Mouse (Mus musculus) MEL (cell line): ENCODE results near the gene Nr1h3.

Experiments
- CTCF ChIP-seq, 3 experiments: IDR thresholded peaks in 2 of 3; conservative IDR thresholded peaks in 1 of 3; 2 replicates each; pipeline ENCODE4 v1.5.1; 2011 to 2012; ENCODE audit warnings: low read length in 3 of 3, low read depth in 2 of 3, mild to moderate bottlenecking in 2 of 3, improper control_type of control experiment in 1 of 3, inconsistent platforms in 1 of 3, mixed read lengths in 1 of 3, moderate library complexity in 1 of 3; ENCODE audit not compliant: control insufficient read depth in 1 of 3, insufficient read depth in 1 of 3, poor library complexity in 1 of 3, severe bottlenecking in 1 of 3
- EP300 ChIP-seq, 2 experiments: IDR thresholded peaks; 2 replicates each; pipeline ENCODE4 v1.6.1; 2011; ENCODE audit warnings: improper control_type of control experiment in 2 of 2, low read length in 2 of 2, low read depth in 1 of 2, mild to moderate bottlenecking in 1 of 2
- GABPA ChIP-seq: IDR thresholded peaks from 2 replicates; pipeline ENCODE4 v1.6.1; 2012; ENCODE audit warnings: low read depth, mild to moderate bottlenecking, inconsistent platforms, low read length, improper control_type of control experiment, moderate library complexity
- MAZ ChIP-seq: IDR thresholded peaks from 2 replicates; pipeline ENCODE4 v1.6.1; 2012; ENCODE audit warnings: low read depth, mild to moderate bottlenecking, inconsistent platforms, low read length, improper control_type of control experiment
- POLR2A ChIP-seq, 2 experiments: IDR thresholded peaks; 2 replicates each; pipeline ENCODE4 v1.6.1; 2011 to 2012; ENCODE audit warnings: low read length in 2 of 2, mild to moderate bottlenecking in 2 of 2, control low read depth in 1 of 2, improper control_type of control experiment in 1 of 2, low read depth in 1 of 2, moderate library complexity in 1 of 2; ENCODE audit not compliant: control insufficient read depth in 1 of 2, insufficient read depth in 1 of 2, poor library complexity in 1 of 2
- POLR2AphosphoS2 ChIP-seq: IDR thresholded peaks from 2 replicates; pipeline ENCODE4 v1.6.1; 2011; ENCODE audit warnings: low read length, improper control_type of control experiment
- POLR2AphosphoS5 ChIP-seq: IDR thresholded peaks from 2 replicates; pipeline ENCODE4 v1.6.1; 2012; ENCODE audit warnings: low read depth, borderline replicate concordance, mild to moderate bottlenecking, inconsistent platforms, low read length, moderate library complexity, mixed read lengths
- USF1 ChIP-seq: IDR thresholded peaks from 2 replicates; pipeline ENCODE4 v1.6.1; 2014; ENCODE audit warnings: low read depth, mild to moderate bottlenecking, inconsistent platforms, low read length, improper control_type of control experiment, moderate library complexity
- ZC3H11A ChIP-seq: IDR thresholded peaks from 2 replicates; pipeline ENCODE4 v1.6.1; 2012; ENCODE audit warnings: low read depth, mild to moderate bottlenecking, inconsistent platforms, low read length, improper control_type of control experiment
- ZKSCAN1 ChIP-seq: IDR thresholded peaks from 2 replicates; pipeline ENCODE4 v1.6.1; 2012; ENCODE audit warnings: low read depth, mild to moderate bottlenecking, inconsistent platforms, low read length, improper control_type of control experiment, moderate library complexity

DNA sequence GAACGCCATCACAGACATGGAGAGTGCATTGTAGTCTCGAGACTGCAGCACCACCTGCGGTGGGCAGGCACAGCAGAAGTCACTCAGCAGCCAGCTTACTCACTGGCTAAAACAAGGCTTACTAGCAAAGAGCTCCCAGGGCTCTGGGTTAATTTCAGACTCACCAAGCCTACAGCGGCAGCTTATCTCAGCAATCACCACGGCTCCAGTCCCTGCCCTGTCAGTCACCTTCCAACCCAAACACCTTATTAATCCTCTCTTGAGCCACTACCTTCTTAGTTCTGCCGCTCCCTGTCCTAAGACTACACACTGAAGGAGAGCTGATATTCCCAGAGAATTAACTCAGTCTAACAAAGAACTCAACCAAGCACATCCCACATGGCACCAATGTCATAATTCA, 26.4 kb downstream of the Nr1h3 start:
- no peak for TF ChIP-seq POLR2A (IDR thresholded peaks at IDR 0.05; ENCODE audit: control insufficient read depth in 1 of 2, insufficient read depth in 1 of 2, low read depth in 1 of 2, low read length in 2 of 2, poor library complexity in 1 of 2)
- no peak for TF ChIP-seq ZKSCAN1
- TF ChIP-seq POLR2AphosphoS5 = no peak
- no peak for TF ChIP-seq CTCF (IDR thresholded peaks at IDR 0.05 in 2 of 3, conservative IDR thresholded peaks at IDR 0.05 in 1 of 3; ENCODE audit: control insufficient read depth in 1 of 3, insufficient read depth in 1 of 3, low read depth in 2 of 3, low read length in 3 of 3, poor library complexity in 1 of 3, severe bottlenecking in 1 of 3)
- TF ChIP-seq POLR2AphosphoS2 = no peak
- no peak for TF ChIP-seq USF1
- no peak for TF ChIP-seq EP300 (IDR thresholded peaks at IDR 0.05; ENCODE audit: low read depth in 1 of 2, low read length in 2 of 2)
- no peak for TF ChIP-seq GABPA
- TF ChIP-seq MAZ = no peak
- TF ChIP-seq ZC3H11A = no peak
